Mouse (Mus musculus) thymus, adult 2 months (tissue): ENCODE measurements at regions not wholly inside any gene's neighbourhood (a gene's known extent, or its start where the extent isn't known, plus 50 kb on each side); places are given as distances from the start of the nearest gene placed in this dataset.

Experiments used
- DNase-seq: peaks from one replicate; pipeline ENCODE4 v3.0.0; 2021
- H3K27ac ChIP-seq: fragments of 200-500 bp; 2 replicates; pipeline ENCODE4 v1.5.1; 2012; ENCODE audit warnings: low read length, control low read depth; ENCODE audit not compliant: control insufficient read depth, insufficient read depth
- H3K27me3 ChIP-seq: fragments of 200-500 bp; 2 replicates; pipeline ENCODE4 v1.6.1; 2012; ENCODE audit warnings: mild to moderate bottlenecking, low read length, moderate library complexity, mixed read lengths; ENCODE audit not compliant: control insufficient read depth, insufficient read depth
- H3K36me3 ChIP-seq: fragments of 200-500 bp; 2 replicates; pipeline ENCODE4 v1.6.1; 2012; ENCODE audit warnings: mild to moderate bottlenecking, low read length, moderate library complexity; ENCODE audit not compliant: control insufficient read depth, insufficient read depth
- H3K4me1 ChIP-seq: fragments of 200-500 bp; replicated peaks from 2 replicates; pipeline ENCODE4 v1.6.1; 2012; ENCODE audit warnings: low read length; ENCODE audit not compliant: control insufficient read depth, insufficient read depth
- H3K4me3 ChIP-seq: fragments of 200-500 bp; 2 replicates; pipeline ENCODE4 v1.5.1; 2012; ENCODE audit warnings: mild to moderate bottlenecking, low read length, control low read depth, moderate library complexity; ENCODE audit not compliant: control insufficient read depth, insufficient read depth
- CTCF ChIP-seq: fragments of 200-500 bp; IDR thresholded peaks from 2 replicates; pipeline ENCODE4 v1.5.1; 2012; ENCODE audit warnings: mild to moderate bottlenecking, control low read depth, low read length, moderate library complexity, borderline replicate concordance; ENCODE audit not compliant: control insufficient read depth, poor library complexity, insufficient read depth; ENCODE audit errors: extremely low read depth
- POLR2A ChIP-seq: fragments of 200-500 bp; IDR thresholded peaks from 2 replicates; pipeline ENCODE4 v1.6.1; 2012; ENCODE audit warnings: mild to moderate bottlenecking, low read length, control low read depth, moderate library complexity; ENCODE audit not compliant: control insufficient read depth, poor library complexity, insufficient read depth; ENCODE audit errors: extremely low read depth
- WGBS: fragments of 180-500 bp; shearing (Covaris S2); methylation state at CpG from one replicate; pipeline ENCODE4 v1.1.7; 2018; 5-methylcytosine and 5-hydroxymethylcytosine counted together

- Histone ChIP-seq H3K4me3 (no peak overlapping the region), H3K36me3 (no peaks in the 10 kb centered on the region), H3K27me3 (no peaks in the 10 kb centered on the region), H3K4me1 (no peaks in the 10 kb centered on the region), H3K27ac (no peak overlapping the region)
- WGBS, result 30% methylated on average over 5 of the region's 5 CpGs
- DNase-seq, result peak; percentile 25
- TF ChIP-seq CTCF (no peak), POLR2A (no peak)
Observed at GRCm38 (mm10) chr7:136152470-136152869, 436.3 kb upstream of the Mki67 start.

- no peak for TF ChIP-seq POLR2A
- TF ChIP-seq CTCF, result no peak
- no peak for DNase-seq
- 42% methylated on average over 3 of the region's 3 CpGs for WGBS
Observed at GRCm38 (mm10) chr7:136153621-136154020, 437.5 kb upstream of the Mki67 start.

DNA sequence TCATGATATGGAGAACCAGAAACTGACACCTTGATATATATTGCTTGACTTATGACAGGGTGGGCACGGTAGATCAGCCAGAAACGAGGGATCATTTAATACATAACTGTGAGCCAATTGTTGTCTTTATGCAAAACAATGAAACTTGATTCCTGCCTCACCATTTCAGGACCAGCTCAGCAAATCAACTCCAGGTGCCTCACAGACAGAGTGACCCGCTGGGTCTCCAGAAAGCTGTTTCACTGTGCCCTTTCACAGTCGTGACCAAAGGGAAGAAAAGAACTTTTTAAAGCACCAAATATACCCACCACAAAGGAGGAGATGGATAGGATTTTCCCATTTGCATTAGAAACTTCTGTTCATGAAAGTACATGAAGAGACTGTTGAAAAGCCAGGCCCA, 443.0 kb upstream of the Mki67 start:
- DNase-seq, result no peak
- WGBS, result 76% methylated on average over 4 of the region's 4 CpGs
- Histone ChIP-seq H3K4me3 (no peak overlapping the region), H3K27ac (no peak overlapping the region), H3K4me1 (no peaks in the 10 kb centered on the region), H3K36me3 (no peaks in the 10 kb centered on the region), H3K27me3 (no peaks in the 10 kb centered on the region)
- TF ChIP-seq CTCF, result no peak
- no peak for TF ChIP-seq POLR2A

More at GRCm38 (mm10) chr7:136153621-136154020, 437.5 kb upstream of the Mki67 start:
- H3K27ac ChIP-seq, result no peak overlapping the region
- no peak overlapping the region for H3K4me3 ChIP-seq
- no peaks in the 10 kb centered on the region for H3K4me1 ChIP-seq
- H3K36me3 ChIP-seq, result no peaks in the 10 kb centered on the region
- no peaks in the 10 kb centered on the region for H3K27me3 ChIP-seq

- no peak overlapping the region for H3K4me3 ChIP-seq
- no peak for DNase-seq
- H3K27me3 ChIP-seq, result no peaks in the 10 kb centered on the region
- 44% methylated on average over 2 of the region's 2 CpGs for WGBS
- H3K27ac ChIP-seq, result no peak overlapping the region
- no peaks in the 10 kb centered on the region for H3K36me3 ChIP-seq
- no peaks in the 10 kb centered on the region for H3K4me1 ChIP-seq
- TF ChIP-seq POLR2A, result no peak
- no peak for TF ChIP-seq CTCF
Observed at GRCm38 (mm10) chr7:136161526-136161925, 445.4 kb upstream of the Mki67 start.

GRCm38 (mm10) chr7:136164834-136165233, 448.7 kb upstream of the Mki67 start:
- Histone ChIP-seq H3K27ac (no peak overlapping the region), H3K36me3 (no peaks in the 10 kb centered on the region), H3K4me1 (no peaks in the 10 kb centered on the region), H3K4me3 (no peak overlapping the region), H3K27me3 (no peaks in the 10 kb centered on the region)
- 92% methylated on average over 5 of the region's 5 CpGs for WGBS
- TF ChIP-seq POLR2A (no peak), CTCF (no peak)
- no peak for DNase-seq

DNA sequence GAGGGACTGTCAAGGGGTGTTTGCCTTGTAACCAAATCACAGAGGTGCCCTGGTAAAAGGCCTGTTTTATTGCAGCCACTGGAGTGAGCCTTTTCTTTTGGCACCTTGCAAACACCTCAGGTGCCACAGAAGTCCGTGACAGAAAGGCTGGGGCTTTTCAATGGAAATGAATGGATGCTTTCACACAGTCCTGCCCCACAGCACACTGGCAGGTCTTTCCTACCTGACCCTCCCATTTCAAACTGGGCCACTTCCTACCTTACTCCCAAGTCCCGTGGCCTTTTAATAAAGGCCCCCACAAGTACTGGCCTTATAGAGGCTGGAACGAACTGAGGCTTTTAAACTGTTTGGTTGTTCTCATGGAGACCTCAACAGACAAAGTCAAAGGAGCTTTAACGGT, 453.1 kb upstream of the Mki67 start:
- no peak overlapping the region for H3K27ac ChIP-seq
- 76% methylated on average over 4 of the region's 4 CpGs for WGBS
- no peaks in the 10 kb centered on the region for H3K27me3 ChIP-seq
- no peak overlapping the region for H3K4me3 ChIP-seq
- TF ChIP-seq CTCF (no peak), POLR2A (no peak)
- DNase-seq, result no peak
- H3K4me1 ChIP-seq, result no peaks in the 10 kb centered on the region
- no peaks in the 10 kb centered on the region for H3K36me3 ChIP-seq

DNA sequence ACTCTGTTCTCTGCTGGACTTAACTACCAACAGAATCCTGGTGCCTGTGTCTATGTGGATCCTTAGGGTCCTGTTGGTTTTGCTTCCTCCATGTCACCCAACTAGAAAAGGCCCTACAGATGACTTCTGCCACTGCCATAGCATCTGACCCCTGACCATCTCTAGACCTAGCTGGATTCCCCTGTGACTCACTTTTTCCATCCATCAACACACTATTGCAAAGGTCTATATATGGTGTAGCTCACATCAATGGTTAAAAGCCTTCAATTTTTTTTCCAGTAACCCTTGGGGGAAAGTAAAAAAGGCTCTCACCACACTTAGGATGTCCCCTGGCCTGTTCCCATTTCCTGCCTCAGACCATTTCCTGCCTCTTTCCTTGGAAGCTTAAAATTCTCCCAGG, 460.2 kb upstream of the Mki67 start:
- Histone ChIP-seq H3K4me3 (no peak overlapping the region), H3K27ac (no peak overlapping the region), H3K36me3 (no peaks in the 10 kb centered on the region), H3K27me3 (no peaks in the 10 kb centered on the region), H3K4me1 (no peaks in the 10 kb centered on the region)
- no peak for DNase-seq
- TF ChIP-seq CTCF (no peak), POLR2A (no peak)
